Mouse (Mus musculus) neural tube, embryonic 12.5 days (tissue): ENCODE measurements around the gene Dhcr7. TPM values are rescaled to one million over a fixed set of nuclear protein-coding genes. Genes with fewer than 3 reads are reported as not detected.

ENCODE experiments used
- microRNA-seq: library from miRNA; unstranded; fragments of <30 nt; microRNA quantifications from one replicate; pipeline ENCODE4, GENCODE M21; 2017
- polyA plus RNA-seq: library from polyadenylated mRNA; unstranded; fragments of >200 nt; fragmentation: Nextera tagmentation; extraction: Ambion mirVana; gene quantifications from 2 replicates; pipeline ENCODE4 v1.2.1, GENCODE M21; 2016

The Dhcr7 gene
- polyA plus RNA-seq, 1 experiment from 2014 or later, result 53.6 TPM

Small RNA genes lying within 50 kb of the gene (microRNA-seq; reads per million reads assigned to microRNA genes)
- not detected for gene Gm22064

Other genes starting within 250 kb of the Dhcr7 start
- 59.3 and 61.2 TPM in 2 replicates for gene Cars, start 223.1 kb upstream of the Dhcr7 start, polyA plus RNA-seq
- gene Tnfrsf26, start 194.4 kb upstream of the Dhcr7 start, polyA plus RNA-seq, result 0.06 and 0.14 TPM in 2 replicates
- gene Tnfrsf22, start 173.5 kb upstream of the Dhcr7 start, polyA plus RNA-seq, result 6.6 and 6.7 TPM in 2 replicates
- 0.48 and 0.72 TPM in 2 replicates for gene Tnfrsf23, start 137.3 kb upstream of the Dhcr7 start, polyA plus RNA-seq
- gene Osbpl5, start 66.2 kb upstream of the Dhcr7 start, polyA plus RNA-seq, result 24.5 and 25.1 TPM in 2 replicates
- gene Mrgprg, start 56.2 kb upstream of the Dhcr7 start, polyA plus RNA-seq, result not detected in 2 replicates
- gene Mrgpre, start 38.6 kb upstream of the Dhcr7 start, polyA plus RNA-seq, result 2.6 and 4.2 TPM in 2 replicates
- 7.3 and 11.4 TPM in 2 replicates for gene Nadsyn1, start 296 bp upstream of the Dhcr7 start, polyA plus RNA-seq
- gene Gm498, start 43.7 kb downstream of the Dhcr7 start, polyA plus RNA-seq, result not detected in 2 replicates
- gene Shank2, start 178.8 kb downstream of the Dhcr7 start, polyA plus RNA-seq, result 3.3 and 3.9 TPM in 2 replicates